Mouse (Mus musculus): ENCODE measurements around the gene Nfkb1.

The Nfkb1 gene

GRCm38 (mm10) chr3:135586060-135586459 is 105.3 kb downstream of the Nfkb1 start:
- DNase-seq (ENCODE audit: low spot score in 2 of 2): no peak

- no peak for DNase-seq (ENCODE audit: low spot score in 2 of 2)
Observed at GRCm38 (mm10) chr3:135585482-135585881, 105.9 kb downstream of the Nfkb1 start.

- no peak for DNase-seq (ENCODE audit: low spot score in 2 of 2)
Observed at GRCm38 (mm10) chr3:135582246-135582645, 109.1 kb downstream of the Nfkb1 start.

GRCm38 (mm10) chr3:135581606-135582117 is 109.7 kb downstream of the Nfkb1 start:
- DNase-seq (ENCODE audit: low spot score in 2 of 2): peak; percentile 46 to 47

- peak; percentile 70 to 73 for DNase-seq (ENCODE audit: low spot score in 2 of 2)
Observed at GRCm38 (mm10) chr3:135580439-135581275, 110.7 kb downstream of the Nfkb1 start.

GRCm38 (mm10) chr3:135579179-135579578 is 112.2 kb downstream of the Nfkb1 start:
- peak; percentile 42 to 47 for DNase-seq (ENCODE audit: low spot score in 2 of 2)

GRCm38 (mm10) chr3:135578588-135579140 is 112.7 kb downstream of the Nfkb1 start:
- no peak for DNase-seq (ENCODE audit: low spot score in 2 of 2)

- DNase-seq (ENCODE audit: low spot score in 2 of 2): no peak
Observed at GRCm38 (mm10) chr3:135575126-135575525, 116.2 kb downstream of the Nfkb1 start.

GRCm38 (mm10) chr3:135573051-135573450 is 118.3 kb downstream of the Nfkb1 start:
- DNase-seq (ENCODE audit: low spot score in 2 of 2): no peak

GRCm38 (mm10) chr3:135571540-135571939 is 119.8 kb downstream of the Nfkb1 start:
- no peak for DNase-seq (ENCODE audit: low spot score in 2 of 2)

- DNase-seq (ENCODE audit: low spot score in 2 of 2): no peak
Observed at GRCm38 (mm10) chr3:135568633-135569032, 122.7 kb downstream of the Nfkb1 start.

- no peak for DNase-seq (ENCODE audit: low spot score in 2 of 2)
Observed at GRCm38 (mm10) chr3:135567888-135568287, 123.5 kb downstream of the Nfkb1 start.

- peak; percentile 77 for DNase-seq (ENCODE audit: low spot score in 2 of 2)
Observed at GRCm38 (mm10) chr3:135565306-135565705, 126.0 kb downstream of the Nfkb1 start.

GRCm38 (mm10) chr3:135564706-135565105 is 126.6 kb downstream of the Nfkb1 start:
- DNase-seq (ENCODE audit: low spot score in 2 of 2): no peak

- DNase-seq (ENCODE audit: low spot score in 2 of 2): no peak
Observed at GRCm38 (mm10) chr3:135563163-135563689, 128.1 kb downstream of the Nfkb1 start.

- no peak for DNase-seq (ENCODE audit: low spot score in 2 of 2)
Observed at GRCm38 (mm10) chr3:135562036-135562435, 129.3 kb downstream of the Nfkb1 start.

GRCm38 (mm10) chr3:135556851-135557662 is 134.3 kb downstream of the Nfkb1 start:
- no peak for DNase-seq (ENCODE audit: low spot score in 2 of 2)

- DNase-seq (ENCODE audit: low spot score in 2 of 2): no peak
Observed at GRCm38 (mm10) chr3:135556052-135556587, 135.2 kb downstream of the Nfkb1 start.

- DNase-seq (ENCODE audit: low spot score in 2 of 2): no peak
Observed at GRCm38 (mm10) chr3:135555192-135555591, 136.2 kb downstream of the Nfkb1 start.

GRCm38 (mm10) chr3:135552874-135553273 is 138.5 kb downstream of the Nfkb1 start:
- no peak for DNase-seq (ENCODE audit: low spot score in 2 of 2)

GRCm38 (mm10) chr3:135547298-135547697 is 144.0 kb downstream of the Nfkb1 start:
- DNase-seq (ENCODE audit: low spot score in 2 of 2): no peak

Measured in spleen, postnatal 36 days (tissue).